In the genomic region with DNA sequence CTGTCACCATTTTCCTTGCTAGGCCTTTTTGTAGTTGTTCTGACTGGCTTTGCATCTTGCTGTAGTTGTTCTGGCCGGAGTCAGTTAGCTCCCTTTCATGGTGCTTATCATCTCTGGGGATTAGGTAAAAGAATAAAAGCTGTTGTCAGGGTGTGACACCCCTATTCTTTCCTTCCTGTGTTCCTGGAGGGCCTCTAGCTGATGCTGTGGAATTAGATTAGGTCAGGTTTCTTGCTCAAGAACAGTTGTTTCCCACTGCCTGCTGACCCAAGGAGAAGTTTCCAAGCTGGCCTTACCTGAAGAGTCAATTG, we compare ENCODE assay signal across 12 mouse cellular contexts. TPM values are rescaled to one million over a fixed set of nuclear protein-coding genes. Genes with fewer than 3 reads are reported as not detected.
A peak's percentile ranks its signal among the peaks of the same experiment; 100 is the strongest.
DNase-seq lines count a peak whose midpoint lies in the region; ATAC-seq lines count a peak whose summit lies in the region.
"Had no signal": no experiment of that assay in that cellular context is flagged by ENCODE, and none has a peak within 500 bp of the region (broad histone marks: within the 10 kb centered on the region; RNA-seq: fewer than 3 reads in every experiment).

No protein-coding gene starts in this region.

- no peaks in the 10 kb centered on the region for H3K27me3 ChIP-seq in heart, embryonic 11.5 days (ENCODE audit: control insufficient read depth, insufficient read depth, low read length)
- no peaks in the 10 kb centered on the region for H3K27me3 ChIP-seq in liver, embryonic 15.5 days
- H3K27me3 ChIP-seq in limb, embryonic 10.5 days (ENCODE audit: low read depth, poor library complexity, severe bottlenecking) = no peaks in the 10 kb centered on the region
- H3K27me3 ChIP-seq: CH12.LX; kidney, embryonic 15.5 days had no signal

- peaks cover 53% of the 10 kb centered on the region for H3K4me1 ChIP-seq in heart, embryonic 11.5 days (ENCODE audit: control insufficient read depth, insufficient read depth, low read length)
- peaks cover 42% of the 10 kb centered on the region for H3K4me1 ChIP-seq in brown adipose tissue, adult 24 weeks (ENCODE audit: control insufficient read depth, insufficient read depth, insufficient read length, low read length)
- H3K4me1 ChIP-seq in liver, embryonic 15.5 days (replicated peaks) = peaks cover 93% of the 10 kb centered on the region
- H3K4me1 ChIP-seq in limb, embryonic 10.5 days = peaks cover 28% of the 10 kb centered on the region

- peak overlapping the region; percentile 7; the same call in 1 of the 2 replicates for H3K27ac ChIP-seq in heart, embryonic 11.5 days (ENCODE audit: low read depth, low read length)
- H3K27ac ChIP-seq in brown adipose tissue, adult 24 weeks (replicated peaks; ENCODE audit: low read depth, low read length) = peak overlapping the region; percentile 61
- H3K27ac ChIP-seq in liver, embryonic 15.5 days (replicated peaks) = peak overlapping the region; percentile 68
- H3K27ac ChIP-seq in limb, embryonic 10.5 days = no peak overlapping the region
- H3K27ac ChIP-seq: kidney, embryonic 15.5 days had no signal

- peak overlapping the region; percentile 22; the same call in 1 of the 2 replicates for H3K4me2 ChIP-seq in heart, embryonic 11.5 days
- H3K4me2 ChIP-seq in liver, embryonic 15.5 days = peak overlapping the region; percentile 49
- H3K4me2 ChIP-seq: kidney, embryonic 15.5 days had no signal

- no peaks in the 10 kb centered on the region for H3K36me3 ChIP-seq in heart, embryonic 11.5 days (ENCODE audit: control insufficient read depth, insufficient read depth, low read length)
- no peaks in the 10 kb centered on the region for H3K36me3 ChIP-seq in liver, embryonic 15.5 days (replicated peaks)
- no peaks in the 10 kb centered on the region for H3K36me3 ChIP-seq in limb, embryonic 10.5 days
- H3K36me3 ChIP-seq: kidney, embryonic 15.5 days had no signal

- no peaks in the 10 kb centered on the region for H3K9me3 ChIP-seq in heart, embryonic 11.5 days (replicated peaks; ENCODE audit: control insufficient read depth, low read length)
- H3K9me3 ChIP-seq in liver, embryonic 15.5 days (replicated peaks) = no peaks in the 10 kb centered on the region
- H3K9me3 ChIP-seq in limb, embryonic 10.5 days (replicated peaks) = no peaks in the 10 kb centered on the region
- H3K9me3 ChIP-seq: kidney, embryonic 15.5 days had no signal

- H3K4me3 ChIP-seq in heart, embryonic 11.5 days (ENCODE audit: low read depth, low read length) = no peak overlapping the region
- H3K4me3 ChIP-seq in brown adipose tissue, adult 24 weeks (ENCODE audit: insufficient read depth, low read depth, low read length) = no peak overlapping the region
- no peak overlapping the region for H3K4me3 ChIP-seq in liver, embryonic 15.5 days (replicated peaks)
- H3K4me3 ChIP-seq in limb, embryonic 10.5 days = no peak overlapping the region
- H3K4me3 ChIP-seq: kidney, embryonic 15.5 days had no signal

- H3K9ac ChIP-seq in heart, embryonic 11.5 days (ENCODE audit: low read depth, low read length) = no peak overlapping the region
- 0 out of 2 replicates have a peak overlapping the region, but pooled peaks have one; percentile 30 for H3K9ac ChIP-seq in liver, embryonic 15.5 days
- H3K9ac ChIP-seq: kidney, embryonic 15.5 days had no signal

- ATAC-seq in heart, embryonic 11.5 days (replicated peaks; ENCODE audit: insufficient number of reproducible peaks, low FRiP score, low TSS enrichment) = no peak
- no peak for ATAC-seq in liver, embryonic 15.5 days (ENCODE audit: insufficient read depth)

- 39% methylated on average over 1 of the region's 1 CpGs for WGBS in heart, embryonic 11.5 days (ENCODE audit: insufficient replicate concordance)
- 15% methylated on average over 1 of the region's 1 CpGs for WGBS in liver, embryonic 15.5 days (ENCODE audit: insufficient replicate concordance)
- 81% methylated on average over 1 of the region's 1 CpGs for WGBS in limb, embryonic 10.5 days

- no peak for DNase-seq in heart, adult 8-10 months (ENCODE audit: low spot score)
- peak; percentile 68 for DNase-seq in 416B (ENCODE audit: low read depth)
- DNase-seq in adrenal gland, adult (ENCODE audit: inconsistent age in 2 of 2, low spot score in 1 of 2) = no peak
- DNase-seq in urinary bladder, postnatal 25 days (ENCODE audit: low spot score) = no peak
- DNase-seq in limb, embryonic 10.5 days (ENCODE audit: low spot score) = no peak
- DNase-seq: cerebellum, adult 11-12 months; gastrocnemius, postnatal 14 days had no signal

RNA-seq across cellular contexts. Expression of gene Susd6, which starts 22.2 kb away (rescaled TPM):
- 17.7 and 20.4 TPM in 2 replicates for polyA plus RNA-seq in heart, embryonic 11.5 days (2014; fragmentation: Nextera tagmentation; extraction: Ambion mirVana)
- 10 to 100 TPM; 70.6 to 75.8 (median 73.7) TPM for total RNA-seq in heart, adult 8-10 months (2022)
- 12.1 and 13.8 TPM in 2 replicates for polyA plus RNA-seq in brown adipose tissue, adult 24 weeks (2012; ENCODE audit: insufficient read depth, insufficient read length, missing spikeins)
- polyA plus RNA-seq in liver, embryonic 15.5 days (2015; fragmentation: Nextera tagmentation; extraction: Ambion mirVana) = 13.7 and 15.8 TPM in 2 replicates
- polyA plus RNA-seq in limb, embryonic 10.5 days (2016; fragmentation: Nextera tagmentation; extraction: Ambion mirVana) = 10.0 and 12.0 TPM in 2 replicates

RNA-seq across cellular contexts. Expression of gene Ccdc177, which starts 52.0 kb away (rescaled TPM):
- 0.04 TPM in 1 of 2 replicates, not detected in the other for polyA plus RNA-seq in heart, embryonic 11.5 days (2014; fragmentation: Nextera tagmentation; extraction: Ambion mirVana)
- under 1 TPM in 1 of 4 experiments, not detected in 3; 0.08 TPM for total RNA-seq in heart, adult 8-10 months (2022)
- polyA plus RNA-seq in brown adipose tissue, adult 24 weeks (2012; ENCODE audit: insufficient read depth, insufficient read length, missing spikeins) = not detected in 2 replicates
- not detected in 2 replicates for polyA plus RNA-seq in liver, embryonic 15.5 days (2015; fragmentation: Nextera tagmentation; extraction: Ambion mirVana)
- polyA plus RNA-seq in limb, embryonic 10.5 days (2016; fragmentation: Nextera tagmentation; extraction: Ambion mirVana) = 0.04 and 0.06 TPM in 2 replicates
- total RNA-seq: CH12.LX had no signal
